Mouse (Mus musculus) layer of hippocampus, adult 9-11 months (tissue): ENCODE results near the gene Psma7.

ENCODE experiments used
- DNase-seq: peaks from one replicate; pipeline ENCODE4 v3.0.0; 2022

Psma7 gene

GRCm38 (mm10) chr2:180042256-180042857 is at the start of gene Psma7, which contains the start of gene Ss18l1:
Gene Psma7, minus strand, starts transcription at chr2:180042433.
Gene Ss18l1, plus strand, starts transcription at chr2:180042509.
- peak; percentile 89 for DNase-seq

DNA sequence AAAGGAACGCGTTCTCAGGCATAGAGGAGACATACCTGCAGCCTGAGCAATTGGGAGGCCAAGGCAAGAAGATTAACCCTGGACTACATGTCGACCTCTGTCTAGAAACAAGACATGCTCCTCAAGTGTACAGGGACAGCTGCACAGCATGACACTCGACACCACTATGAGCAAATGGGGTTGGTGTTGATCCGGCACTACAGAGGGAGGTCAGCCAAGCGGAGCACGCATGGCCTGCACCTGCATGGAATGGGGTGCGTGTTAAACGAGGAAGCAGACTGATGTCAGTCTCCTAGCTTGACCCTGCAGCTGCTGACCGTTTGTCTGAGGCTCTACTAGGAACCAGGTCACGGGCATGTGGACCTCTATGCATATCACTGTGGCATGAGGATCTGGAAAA is 48.1 kb upstream of the Psma7 start:
- no peak for DNase-seq

DNA sequence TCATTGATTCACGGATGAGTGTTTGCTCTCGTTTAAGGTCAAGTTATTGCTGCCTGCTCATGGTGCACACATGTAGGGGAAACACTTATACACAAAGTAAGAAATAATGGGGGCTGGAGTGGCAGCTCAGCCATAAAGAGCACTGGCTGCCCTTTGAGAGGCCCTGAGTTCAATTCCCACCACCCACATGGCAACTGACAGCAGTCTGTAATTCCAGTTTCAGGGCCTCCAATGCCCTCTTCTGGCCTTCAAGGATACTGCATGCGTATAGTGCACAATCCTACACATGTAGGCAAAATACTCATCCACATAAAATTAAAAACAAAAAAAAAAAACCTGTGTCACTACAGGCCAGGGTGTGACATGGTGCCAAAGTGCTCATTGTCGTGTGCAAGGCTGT is 45.2 kb upstream of the Psma7 start:
- DNase-seq: no peak

GRCm38 (mm10) chr2:180086637-180087027 is 44.4 kb upstream of the Psma7 start:
- no peak for DNase-seq

GRCm38 (mm10) chr2:180085926-180086636 is 43.8 kb upstream of the Psma7 start:
- DNase-seq: no peak

- no peak for DNase-seq
These were observed 42.3 kb upstream of the Psma7 start for GRCm38 (mm10) chr2:180084565-180084964.

- no peak for DNase-seq
These were observed 40.8 kb upstream of the Psma7 start for GRCm38 (mm10) chr2:180083063-180083462.

- no peak for DNase-seq
These were observed 38.4 kb upstream of the Psma7 start for GRCm38 (mm10) chr2:180080680-180081079.

DNA sequence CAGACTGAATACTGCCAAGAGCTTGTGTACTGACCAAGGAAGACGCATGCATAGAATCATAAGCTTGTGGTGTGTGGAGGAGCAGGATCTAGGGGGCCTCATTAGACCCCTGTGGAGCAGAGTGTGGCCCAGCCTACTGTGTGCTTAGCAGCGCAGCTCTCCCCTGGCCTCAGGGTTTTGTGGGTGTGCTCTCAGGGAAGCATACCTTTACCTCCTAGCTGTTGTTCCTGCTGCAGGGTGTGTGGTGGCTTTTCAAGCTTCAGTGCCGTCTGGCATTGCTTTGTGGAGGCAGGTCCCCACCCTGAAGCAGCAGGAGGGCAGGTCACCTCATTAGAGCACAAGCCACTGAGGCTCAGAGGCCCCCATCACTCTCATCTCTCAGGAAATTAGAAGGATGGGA is 35.4 kb upstream of the Psma7 start:
- DNase-seq: no peak

- DNase-seq: no peak
These were observed 30.7 kb upstream of the Psma7 start for GRCm38 (mm10) chr2:180072886-180073285.

DNA sequence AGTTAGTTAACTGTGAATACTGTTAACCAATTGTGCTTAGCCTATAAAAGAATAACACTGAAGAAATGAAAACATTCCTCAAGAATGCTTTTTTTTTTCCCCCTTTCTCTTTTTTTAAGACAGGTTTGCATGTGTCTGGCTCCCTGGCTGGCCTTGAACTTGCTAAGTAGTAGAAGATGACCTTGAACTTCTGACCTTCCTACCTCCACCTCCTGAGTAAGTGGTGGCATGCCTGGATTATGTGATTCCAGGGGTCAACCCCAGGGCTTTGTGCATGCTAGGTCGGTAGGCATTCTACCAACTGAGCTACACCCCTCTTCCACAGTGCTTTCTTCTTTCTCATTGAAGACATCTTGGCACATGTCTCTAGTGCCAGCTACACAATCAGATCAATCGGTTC is 29.4 kb upstream of the Psma7 start:
- no peak for DNase-seq

DNA sequence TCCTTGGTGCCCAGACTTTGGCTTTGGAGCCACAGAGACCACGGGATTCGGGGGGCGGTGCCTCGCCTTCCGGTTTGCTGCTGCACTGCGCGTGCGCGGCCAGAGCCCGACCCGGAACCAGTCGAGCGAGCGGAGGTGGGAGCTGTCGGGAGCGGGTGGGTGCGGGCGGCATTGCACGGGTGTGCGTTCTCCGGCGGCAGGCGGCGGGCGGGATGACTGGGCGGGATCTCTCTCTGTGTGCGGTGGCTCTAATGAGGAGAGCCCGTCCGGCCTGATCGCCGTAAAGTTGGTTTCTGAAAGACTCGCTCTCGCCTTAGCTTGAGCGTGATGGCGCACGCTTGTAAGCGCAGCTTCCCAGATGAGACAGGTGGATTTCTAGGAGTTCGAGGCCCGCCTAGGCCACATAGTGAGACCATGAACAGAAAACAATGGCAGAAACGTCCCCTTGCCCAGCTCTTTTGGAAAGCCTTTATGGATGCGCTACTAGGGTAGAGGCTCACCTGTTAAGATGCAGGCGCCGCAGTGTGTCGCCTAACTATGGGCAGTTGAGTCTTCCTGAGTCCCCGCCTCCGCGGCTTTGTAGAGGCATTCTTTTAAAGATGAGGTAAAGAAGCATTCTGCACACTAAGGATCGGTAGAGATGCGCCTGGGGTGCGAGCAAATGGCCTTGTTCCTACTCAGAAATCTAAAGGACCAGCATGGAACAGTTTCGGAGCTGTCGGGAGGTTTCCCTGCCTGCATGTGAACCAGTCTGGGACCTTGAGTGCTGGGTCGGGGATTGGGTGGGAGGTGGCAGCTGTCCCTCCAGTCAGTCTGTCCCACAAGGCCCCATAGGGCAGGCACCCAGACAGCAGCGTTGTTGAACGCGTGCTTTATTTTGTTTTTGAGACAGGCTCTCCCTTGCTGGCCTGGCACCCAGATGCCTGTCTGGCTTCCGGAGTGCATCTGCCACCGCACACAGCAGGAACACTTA is 28.5 kb upstream of the Psma7 start, which contains the start of gene Mtg2:
Gene Mtg2 (plus strand): TSS at position 108 of the 973 bp plus-strand sequence.
- peak; percentile 93 for DNase-seq

DNA sequence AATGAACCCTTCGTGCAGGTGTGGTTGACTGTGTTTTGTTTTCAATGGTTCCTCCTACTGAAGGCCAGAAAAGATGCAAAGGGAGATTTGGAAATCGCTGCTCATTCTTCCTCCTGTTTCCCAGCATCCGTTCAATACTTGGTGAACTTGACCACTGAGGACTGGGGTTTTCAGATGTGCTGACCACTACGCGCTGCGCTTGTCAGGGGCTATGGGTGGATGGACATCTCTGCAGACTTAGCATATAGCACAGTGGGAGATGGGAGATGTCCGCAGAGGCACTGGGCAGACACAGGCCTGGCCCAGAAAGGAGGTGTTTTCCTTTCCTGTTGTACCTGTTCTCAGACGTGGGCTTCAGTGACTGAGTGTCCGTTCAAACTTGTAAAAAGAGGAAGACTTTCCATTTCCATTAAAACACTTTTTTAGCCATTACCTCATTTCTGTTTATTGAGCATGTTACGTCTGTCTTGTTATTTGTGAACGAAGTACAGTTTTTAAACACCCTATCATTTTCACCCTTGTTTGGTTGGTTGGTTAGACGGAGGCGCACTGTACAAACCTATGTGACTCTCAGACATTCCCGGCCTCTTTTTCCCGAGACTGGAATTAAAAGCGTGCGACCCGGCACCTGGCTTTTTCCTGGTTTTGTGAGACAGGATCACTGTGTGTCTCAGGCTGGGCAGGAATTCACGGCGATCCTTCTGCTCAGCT is 27.7 kb upstream of the Psma7 start:
- no peak for DNase-seq

DNA sequence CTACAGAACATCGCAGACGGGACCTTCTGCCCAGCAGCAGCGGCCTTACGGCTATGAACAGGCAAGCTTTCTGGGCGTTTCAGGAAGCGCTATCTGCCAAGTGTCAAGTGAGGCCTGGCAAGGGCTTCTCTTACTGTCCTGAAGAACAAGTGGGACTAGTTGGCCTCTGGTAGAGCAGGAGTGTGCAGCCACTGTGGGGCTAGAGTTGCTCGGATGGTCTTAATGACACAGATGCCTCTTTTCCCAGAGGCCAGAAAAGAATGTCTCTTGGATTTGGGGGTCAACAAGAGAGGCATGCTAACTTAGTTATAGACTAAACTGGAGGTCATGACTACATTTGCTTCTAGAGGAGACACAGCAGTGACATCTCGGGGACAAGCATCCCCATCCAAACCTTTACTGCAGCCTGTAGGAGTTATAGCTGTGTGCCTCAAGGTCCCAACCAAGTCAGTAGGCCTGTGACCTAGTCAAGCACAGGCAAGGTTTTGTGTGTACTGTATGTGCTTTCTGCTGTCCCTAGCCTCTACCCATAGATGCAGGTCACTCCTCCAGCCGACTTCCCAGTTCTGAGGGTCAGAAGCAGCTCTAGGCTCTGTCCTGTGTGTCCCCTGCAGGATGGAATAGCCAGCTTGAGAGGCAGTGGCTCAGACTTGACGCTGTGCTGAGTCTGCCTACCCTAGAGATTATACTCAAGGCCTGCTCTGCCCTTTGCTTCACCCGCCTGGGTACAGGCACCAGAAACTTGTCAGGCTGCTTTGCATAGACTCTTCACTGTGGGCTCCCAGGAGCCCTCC is 21.3 kb upstream of the Psma7 start:
- no peak for DNase-seq

- no peak for DNase-seq
These were observed 10.8 kb upstream of the Psma7 start for GRCm38 (mm10) chr2:180053001-180053400.

DNA sequence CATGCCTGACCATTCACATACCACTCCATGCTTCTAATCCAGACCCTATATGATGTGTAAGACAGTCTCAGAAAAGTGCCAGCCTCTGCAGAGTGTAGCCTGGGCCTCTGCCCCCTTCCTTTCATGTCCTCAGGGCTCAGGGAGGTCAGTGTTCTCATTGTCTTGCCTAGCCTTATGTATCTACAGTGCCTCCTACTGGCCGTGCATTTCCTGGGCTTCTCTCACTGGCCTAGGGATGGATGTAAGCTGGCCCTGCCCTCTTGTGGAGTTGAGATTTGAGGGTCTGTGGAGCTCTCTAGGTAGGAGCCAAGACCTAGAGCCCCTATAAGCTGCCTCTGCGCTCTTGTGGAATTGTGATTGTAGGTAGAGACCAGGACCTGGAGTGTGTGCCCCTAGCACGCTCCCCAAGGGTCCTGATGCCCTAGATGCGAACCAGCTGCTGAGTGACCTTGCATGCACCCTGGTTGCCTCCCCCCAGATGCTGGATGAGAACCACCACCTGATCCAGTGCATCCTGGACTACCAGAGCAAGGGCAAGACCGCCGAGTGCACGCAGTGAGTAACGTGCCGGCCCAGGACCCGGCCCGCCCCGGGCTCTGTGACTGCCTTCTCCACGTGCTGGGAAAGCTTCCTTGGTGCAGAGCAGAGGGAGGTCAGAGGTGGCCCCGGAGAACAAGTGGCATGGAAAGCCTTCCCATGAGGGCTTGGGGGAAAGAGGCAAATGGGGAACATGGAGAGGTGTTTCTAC is 9.9 kb upstream of the Psma7 start:
- DNase-seq: no peak

DNA sequence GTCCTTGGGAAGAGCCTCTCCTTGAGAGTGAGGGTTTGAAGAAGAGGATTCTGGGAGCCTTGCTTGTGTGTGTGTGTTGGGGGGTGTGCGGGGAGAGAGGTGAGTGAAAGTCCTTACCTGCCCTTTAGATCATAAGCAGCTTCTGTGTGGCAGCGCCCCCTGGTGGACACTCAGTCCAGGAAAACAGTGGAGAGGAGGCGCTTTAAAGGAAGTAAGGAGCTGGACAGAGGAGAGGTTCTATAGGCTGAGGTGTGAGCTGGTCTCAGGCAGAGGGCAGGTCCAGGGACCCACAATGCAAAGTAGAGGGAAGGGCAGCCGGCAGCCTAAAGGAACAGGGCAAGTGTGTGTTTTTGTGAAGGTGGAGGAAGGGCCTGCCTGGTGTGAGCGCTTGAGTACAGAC is 8.8 kb upstream of the Psma7 start:
- peak; percentile 49 for DNase-seq

- DNase-seq: peak; percentile 80
These were observed 5.9 kb upstream of the Psma7 start for GRCm38 (mm10) chr2:180047980-180048635.

DNA sequence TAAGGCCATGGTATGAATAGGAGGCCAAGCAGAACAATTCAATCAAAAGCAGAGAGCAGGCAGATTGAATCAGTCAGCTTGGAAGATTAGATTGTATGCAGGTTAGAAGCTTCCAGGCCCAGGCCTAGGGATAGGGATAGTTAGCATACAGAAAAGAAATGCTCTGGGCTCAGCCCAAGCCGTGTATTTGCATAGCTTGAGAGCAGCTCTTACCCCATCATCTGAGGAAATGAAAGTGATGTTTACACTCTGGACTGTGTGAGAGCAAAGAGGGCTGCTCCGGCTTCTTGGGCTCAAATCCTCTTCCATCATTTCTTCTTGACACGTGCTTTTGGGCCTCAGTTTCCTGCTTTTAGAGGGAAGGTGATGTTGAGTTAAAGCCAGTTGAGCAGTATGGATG is 5.3 kb upstream of the Psma7 start:
- no peak for DNase-seq

DNA sequence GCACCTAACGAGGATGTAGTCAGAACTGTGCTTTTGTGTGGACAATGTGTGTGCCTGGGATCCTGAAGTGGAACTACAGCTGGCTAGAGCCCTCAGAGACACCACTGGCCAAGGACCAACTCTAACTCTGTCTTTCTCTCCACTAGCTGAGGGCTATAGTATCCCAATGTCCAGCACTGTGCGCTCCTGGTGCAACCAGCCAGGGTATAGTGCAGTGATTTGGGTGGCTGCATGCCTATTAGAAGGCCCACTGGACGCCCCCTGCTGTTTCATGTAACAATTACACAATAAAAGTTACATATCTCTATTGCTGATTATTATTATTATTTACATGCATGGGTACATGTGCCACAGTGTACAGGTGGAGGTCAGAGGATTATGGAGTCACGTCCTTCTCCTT is 3.0 kb upstream of the Psma7 start:
- no peak for DNase-seq
